Mouse (Mus musculus) liver, embryonic 13.5 days (tissue): ENCODE data around the gene Cwf19l1. TPM values are rescaled to one million over a fixed set of nuclear protein-coding genes. Genes with fewer than 3 reads are reported as not detected.

ENCODE experiments used
- ATAC-seq: fragments of 200-750 bp; cut with Nextera tagmentation; 2 replicates; pipeline ENCODE4 v1.8.0; 2017; ENCODE audit warnings: low read depth, mild to moderate bottlenecking, moderate number of reproducible peaks, moderate library complexity
- DNase-seq: peaks from one replicate; pipeline ENCODE4 v3.0.0; 2022
- H3K27ac ChIP-seq: fragments of 300-500 bp; sonication (generic); 2 replicates; pipeline ENCODE4 v1.5.1; 2015; ENCODE audit warnings: moderate library complexity, mild to moderate bottlenecking, inconsistent platforms
- H3K27me3 ChIP-seq: fragments of 300-500 bp; sonication (generic); 2 replicates; pipeline ENCODE4 v1.6.1; 2015; ENCODE audit warnings: mild to moderate bottlenecking, inconsistent platforms
- H3K36me3 ChIP-seq: fragments of 300-500 bp; sonication (generic); 2 replicates; pipeline ENCODE4 v1.6.1; 2015; ENCODE audit warnings: mild to moderate bottlenecking, inconsistent platforms
- H3K4me1 ChIP-seq: fragments of 300-500 bp; sonication (generic); replicated peaks from 2 replicates; pipeline ENCODE4 v1.6.1; 2015; ENCODE audit warnings: inconsistent platforms
- H3K4me2 ChIP-seq: fragments of 300-500 bp; sonication (generic); 2 replicates; pipeline ENCODE4 v1.6.1; 2015; ENCODE audit warnings: inconsistent platforms, mild to moderate bottlenecking, moderate library complexity
- H3K4me3 ChIP-seq: fragments of 300-500 bp; sonication (generic); replicated peaks from 2 replicates; pipeline ENCODE4 v1.5.1; 2015; ENCODE audit warnings: mild to moderate bottlenecking, inconsistent platforms
- H3K9ac ChIP-seq: fragments of 300-500 bp; sonication (generic); 2 replicates; pipeline ENCODE4 v1.6.1; 2015; ENCODE audit warnings: mild to moderate bottlenecking, inconsistent platforms
- H3K9me3 ChIP-seq: fragments of 300-500 bp; sonication (generic); replicated peaks from 2 replicates; pipeline ENCODE4 v1.6.1; 2016; ENCODE audit warnings: inconsistent platforms
- WGBS: fragments of 180-500 bp; shearing (Covaris S2); methylation state at CpG from one replicate; pipeline ENCODE4 v1.1.7; 2015; ENCODE audit not compliant: insufficient replicate concordance; 5-methylcytosine and 5-hydroxymethylcytosine counted together
- polyA plus RNA-seq: library from polyadenylated mRNA; unstranded; fragments of >200 nt; fragmentation: Nextera tagmentation; extraction: Ambion mirVana; gene quantifications from 2 replicates; pipeline ENCODE4 v1.2.1, GENCODE M21; 2015

The Cwf19l1 gene
- polyA plus RNA-seq, 1 experiment from 2014 or later, result 20.3 TPM

- ATAC-seq (no peak), DNase-seq (no peak)
- H3K4me1 ChIP-seq, result no peaks in the 10 kb centered on the region
- no peaks in the 10 kb centered on the region for H3K9me3 ChIP-seq
- no peak overlapping the region for H3K27ac ChIP-seq
- WGBS, result 87% methylated on average over 9 of the region's 9 CpGs
- no peaks in the 10 kb centered on the region for H3K27me3 ChIP-seq
- H3K4me3 ChIP-seq, result no peak overlapping the region
- H3K9ac ChIP-seq, result no peak overlapping the region
- no peak overlapping the region for H3K4me2 ChIP-seq
- peaks cover 61% of the 10 kb centered on the region for H3K36me3 ChIP-seq
Observed at GRCm38 (mm10) chr19:44076457-44076856, 59.2 kb downstream of the Cwf19l1 start.

GRCm38 (mm10) chr19:44074986-44075385 lies 60.7 kb downstream of the Cwf19l1 start:
- 78% methylated on average over 11 of the region's 11 CpGs for WGBS
- DNase-seq (no peak), ATAC-seq (no peak)
- peaks cover 54% of the 10 kb centered on the region for H3K36me3 ChIP-seq
- H3K27me3 ChIP-seq, result no peaks in the 10 kb centered on the region
- H3K4me2 ChIP-seq, result no peak overlapping the region
- H3K4me1 ChIP-seq, result peaks cover 6% of the 10 kb centered on the region
- no peak overlapping the region for H3K4me3 ChIP-seq
- H3K9me3 ChIP-seq, result no peaks in the 10 kb centered on the region
- no peak overlapping the region for H3K9ac ChIP-seq
- H3K27ac ChIP-seq, result no peak overlapping the region

GRCm38 (mm10) chr19:44071166-44071565 lies 64.5 kb downstream of the Cwf19l1 start:
- H3K4me3 ChIP-seq, result no peak overlapping the region
- H3K4me2 ChIP-seq, result no peak overlapping the region
- no peaks in the 10 kb centered on the region for H3K9me3 ChIP-seq
- ATAC-seq (no peak), DNase-seq (peak; percentile 3)
- peaks cover 32% of the 10 kb centered on the region for H3K4me1 ChIP-seq
- H3K36me3 ChIP-seq, result peaks cover 17% of the 10 kb centered on the region
- H3K9ac ChIP-seq, result no peak overlapping the region
- 81% methylated on average over 5 of the region's 5 CpGs for WGBS
- H3K27ac ChIP-seq, result no peak overlapping the region
- H3K27me3 ChIP-seq, result no peaks in the 10 kb centered on the region

GRCm38 (mm10) chr19:44069914-44070232 lies 65.8 kb downstream of the Cwf19l1 start:
- H3K9ac ChIP-seq, result peak overlapping the region; percentile 78
- H3K36me3 ChIP-seq, result peaks cover 8% of the 10 kb centered on the region
- H3K27me3 ChIP-seq, result no peaks in the 10 kb centered on the region
- ATAC-seq (no peak), DNase-seq (no peak)
- H3K4me1 ChIP-seq, result peaks cover 32% of the 10 kb centered on the region
- H3K4me2 ChIP-seq, result peak overlapping the region; percentile 99
- WGBS, result 8% methylated on average over 4 of the region's 4 CpGs
- H3K9me3 ChIP-seq, result no peaks in the 10 kb centered on the region
- 0 out of 2 replicates have a peak overlapping the region, but pooled peaks have one; percentile 16 for H3K27ac ChIP-seq
- H3K4me3 ChIP-seq, result peak overlapping the region; percentile 77

- DNase-seq, result peak; percentile 80
- peak within 1 kb of the TSS; percentile 71 for H3K27ac ChIP-seq
- no peaks in the 10 kb centered on the region for H3K9me3 ChIP-seq
- WGBS, result under 1% methylated on average over 72 of the region's 75 CpGs
- H3K4me2 ChIP-seq, result peak within 1 kb of the TSS; percentile 99
- H3K4me1 ChIP-seq, result peaks cover 32% of the 10 kb centered on the region
- no peaks in the 10 kb centered on the region for H3K27me3 ChIP-seq
- peak within 1 kb of the TSS; percentile 77 for H3K4me3 ChIP-seq
- H3K36me3 ChIP-seq, result peaks cover 8% of the 10 kb centered on the region
- peak within 1 kb of the TSS; percentile 78 for H3K9ac ChIP-seq
- ATAC-seq, result peak; percentile 92
Observed at GRCm38 (mm10) chr19:44069121-44069913, 66.4 kb downstream of the Cwf19l1 start, which contains the start of gene Erlin1. Gene Erlin1 (minus strand): TSS chr19:44069785.

- H3K36me3 ChIP-seq, result peaks cover 15% of the 10 kb centered on the region
- peak overlapping the region; percentile 78 for H3K9ac ChIP-seq
- H3K27me3 ChIP-seq, result no peaks in the 10 kb centered on the region
- ATAC-seq (no peak), DNase-seq (no peak)
- WGBS, result 31% methylated on average over 4 of the region's 4 CpGs
- no peak overlapping the region for H3K27ac ChIP-seq
- peak overlapping the region; percentile 77 for H3K4me3 ChIP-seq
- peaks cover 32% of the 10 kb centered on the region for H3K4me1 ChIP-seq
- no peaks in the 10 kb centered on the region for H3K9me3 ChIP-seq
- H3K4me2 ChIP-seq, result peak overlapping the region; percentile 99
Observed at GRCm38 (mm10) chr19:44068232-44068631, 67.4 kb downstream of the Cwf19l1 start.

GRCm38 (mm10) chr19:44067323-44068049 lies 68.2 kb downstream of the Cwf19l1 start:
- Histone ChIP-seq H3K27me3 (no peaks in the 10 kb centered on the region), H3K4me2 (peak overlapping the region; percentile 99), H3K9me3 (no peaks in the 10 kb centered on the region), H3K27ac (no peak overlapping the region), H3K9ac (no peak overlapping the region), H3K4me3 (no peak overlapping the region), H3K4me1 (peaks cover 32% of the 10 kb centered on the region), H3K36me3 (peaks cover 18% of the 10 kb centered on the region)
- ATAC-seq (no peak), DNase-seq (no peak)
- 63% methylated on average over 9 of the region's 9 CpGs for WGBS

GRCm38 (mm10) chr19:44064734-44065133 lies 70.9 kb downstream of the Cwf19l1 start:
- no peak overlapping the region for H3K9ac ChIP-seq
- 74% methylated on average over 2 of the region's 2 CpGs for WGBS
- no peaks in the 10 kb centered on the region for H3K27me3 ChIP-seq
- peaks cover 31% of the 10 kb centered on the region for H3K36me3 ChIP-seq
- no peaks in the 10 kb centered on the region for H3K9me3 ChIP-seq
- H3K4me3 ChIP-seq, result no peak overlapping the region
- peaks cover 24% of the 10 kb centered on the region for H3K4me1 ChIP-seq
- no peak for ATAC-seq
- no peak overlapping the region for H3K4me2 ChIP-seq
- H3K27ac ChIP-seq, result no peak overlapping the region
- DNase-seq, result no peak

- peaks cover 37% of the 10 kb centered on the region for H3K36me3 ChIP-seq
- no peak for DNase-seq
- H3K9ac ChIP-seq, result no peak overlapping the region
- H3K4me1 ChIP-seq, result peaks cover 16% of the 10 kb centered on the region
- H3K4me2 ChIP-seq, result no peak overlapping the region
- no peak for ATAC-seq
- no peak overlapping the region for H3K4me3 ChIP-seq
- no peaks in the 10 kb centered on the region for H3K27me3 ChIP-seq
- no peaks in the 10 kb centered on the region for H3K9me3 ChIP-seq
- no peak overlapping the region for H3K27ac ChIP-seq
- WGBS, result 74% methylated on average over 7 of the region's 7 CpGs
Observed at GRCm38 (mm10) chr19:44063773-44064172, 71.9 kb downstream of the Cwf19l1 start.

GRCm38 (mm10) chr19:44060226-44060625 lies 75.5 kb downstream of the Cwf19l1 start:
- 0 out of 2 replicates have a peak, but pooled peaks cover 3% of the 10 kb centered on the region for H3K4me1 ChIP-seq
- H3K9ac ChIP-seq, result no peak overlapping the region
- peaks cover 52% of the 10 kb centered on the region for H3K36me3 ChIP-seq
- no peak overlapping the region for H3K4me3 ChIP-seq
- H3K27ac ChIP-seq, result no peak overlapping the region
- H3K9me3 ChIP-seq, result no peaks in the 10 kb centered on the region
- DNase-seq, result no peak
- no peak overlapping the region for H3K4me2 ChIP-seq
- no peak for ATAC-seq
- WGBS, result 73% methylated on average over 3 of the region's 3 CpGs
- no peaks in the 10 kb centered on the region for H3K27me3 ChIP-seq
